Mouse (Mus musculus) embryo, embryonic 11.5 days (tissue): ENCODE results near the gene Sgpl1.

ENCODE experiments used
- DNase-seq: peaks from one replicate; pipeline ENCODE4 v3.0.0-alpha.2; 2012; ENCODE audit warnings: low read depth, low spot score

The Sgpl1 gene

DNA sequence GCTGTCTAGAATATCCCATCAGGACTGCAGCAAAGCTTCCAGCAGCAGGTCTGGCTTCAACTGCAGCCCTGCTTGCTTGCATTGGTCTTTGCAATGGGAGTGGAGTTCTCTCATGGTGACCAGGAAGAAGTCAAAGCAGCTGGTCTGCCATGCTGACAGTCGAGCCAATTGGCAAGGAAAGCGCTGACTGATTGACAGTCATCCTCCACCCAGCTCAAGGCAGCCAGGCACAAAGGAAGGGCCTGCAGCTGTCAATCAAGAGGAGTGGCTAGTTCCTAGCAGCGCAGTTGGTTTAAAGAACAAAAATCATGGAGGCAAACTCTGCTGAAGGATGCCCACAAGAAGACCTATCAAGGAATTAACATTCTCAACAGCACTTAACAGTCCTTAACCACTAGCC, 61.0 kb downstream of the Sgpl1 start:
- DNase-seq: no peak

DNA sequence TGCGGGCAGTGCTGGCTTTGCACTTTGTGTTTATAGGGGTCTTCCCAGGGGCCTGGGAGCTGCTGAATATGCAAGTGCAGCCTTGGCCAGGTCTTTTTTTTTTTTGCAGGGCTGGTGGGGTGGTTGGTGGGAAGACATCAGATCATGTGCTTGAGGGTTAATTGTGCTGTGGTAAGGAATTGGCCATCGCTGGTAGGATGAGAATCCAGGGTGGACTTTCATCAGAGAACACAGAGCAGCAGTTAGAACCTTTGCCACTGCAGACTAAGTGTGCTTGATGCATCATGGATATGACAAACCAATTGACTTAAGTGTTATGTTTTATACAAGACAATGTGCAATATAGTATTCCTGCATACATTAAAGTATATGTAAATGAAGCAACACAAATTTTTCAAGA, 62.1 kb downstream of the Sgpl1 start:
- DNase-seq: no peak

DNA sequence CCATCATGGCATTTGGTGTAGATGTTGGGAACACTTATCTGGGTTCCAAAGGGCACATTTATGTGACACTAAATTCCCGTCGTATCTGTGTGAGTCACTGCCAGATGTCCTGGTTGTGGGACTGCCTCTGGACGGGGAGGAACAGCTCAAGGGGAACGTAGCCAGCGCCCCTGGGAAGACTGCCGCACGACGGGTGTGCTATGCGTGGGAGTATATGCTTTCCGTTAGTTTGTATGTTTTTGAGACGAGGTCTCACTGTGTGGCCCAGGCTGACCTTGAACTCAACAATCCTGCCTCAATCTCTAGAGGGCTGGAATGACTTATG, 66.6 kb downstream of the Sgpl1 start:
- no peak for DNase-seq

DNA sequence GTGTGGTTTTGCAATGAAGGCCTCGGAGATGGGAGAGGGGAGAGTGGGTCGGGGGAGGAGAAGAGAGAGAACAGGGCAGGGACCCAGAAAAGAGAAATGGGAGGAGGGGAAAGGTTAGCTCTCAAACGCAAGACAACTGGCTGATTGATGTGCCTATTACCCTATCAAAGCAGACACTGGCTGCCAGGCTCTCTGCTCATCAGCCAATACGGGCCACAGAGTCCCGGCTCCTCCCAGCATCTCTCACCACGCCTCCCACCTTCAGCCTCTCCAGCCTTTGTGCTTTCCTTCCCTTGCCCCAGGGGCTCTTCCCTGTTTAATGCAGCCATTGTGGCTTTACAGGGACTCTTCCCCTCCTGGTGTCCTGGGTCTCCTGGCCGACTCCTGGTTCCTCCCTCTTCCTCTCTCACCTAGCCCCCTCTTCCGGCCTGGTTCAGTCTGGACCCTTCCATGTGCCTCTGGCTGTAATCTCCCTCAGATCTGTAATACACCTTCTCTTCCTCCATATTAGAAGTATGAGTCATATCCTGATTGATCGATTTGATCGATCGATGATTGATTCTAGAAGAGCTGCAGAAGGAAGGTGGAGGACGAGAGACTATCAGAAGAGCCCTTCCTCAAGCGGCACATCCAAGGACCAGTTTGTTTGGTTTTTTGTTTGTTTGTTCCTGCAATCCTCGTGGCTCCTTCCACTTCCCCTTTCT, 67.1 kb downstream of the Sgpl1 start:
- peak; percentile 67 for DNase-seq

DNA sequence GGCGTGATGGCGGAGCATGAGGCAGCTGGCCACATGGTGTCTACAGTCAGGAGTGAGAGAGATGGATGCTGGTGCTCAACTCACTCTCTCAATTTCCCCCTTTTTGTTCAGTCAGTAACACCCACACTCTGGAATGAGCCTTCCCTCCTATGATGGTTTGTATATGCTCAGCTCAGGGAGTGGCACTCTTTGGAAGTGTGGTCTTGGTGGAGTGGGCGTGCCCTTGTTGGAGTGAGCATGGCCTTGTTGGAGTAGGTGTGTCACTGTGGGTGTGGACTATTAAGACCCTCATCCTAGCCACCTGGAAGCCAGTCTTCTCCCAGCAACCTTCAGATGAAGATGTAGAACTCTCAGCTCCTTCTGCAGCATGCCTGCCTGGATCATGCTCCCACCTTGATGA, 71.9 kb downstream of the Sgpl1 start:
- DNase-seq: no peak

DNA sequence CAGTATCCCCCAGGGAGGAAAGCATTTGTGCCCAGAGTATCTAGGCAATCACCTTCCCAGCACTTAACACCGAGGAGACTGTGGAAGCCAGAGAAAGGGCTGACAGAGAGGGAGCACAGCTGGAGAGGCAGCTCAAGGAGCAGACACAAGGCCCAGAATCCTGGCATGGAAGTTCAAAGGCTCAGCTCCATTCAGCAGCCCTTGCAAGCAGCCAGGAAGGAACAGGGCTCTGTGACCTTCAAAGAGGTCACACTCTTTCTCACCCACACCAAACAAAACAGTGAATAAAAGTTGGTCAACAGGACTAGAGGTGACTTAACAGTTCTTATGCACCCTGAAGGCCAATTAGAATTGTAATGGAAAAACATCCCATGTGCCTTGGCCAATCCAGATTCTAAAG, 72.9 kb downstream of the Sgpl1 start:
- no peak for DNase-seq

DNA sequence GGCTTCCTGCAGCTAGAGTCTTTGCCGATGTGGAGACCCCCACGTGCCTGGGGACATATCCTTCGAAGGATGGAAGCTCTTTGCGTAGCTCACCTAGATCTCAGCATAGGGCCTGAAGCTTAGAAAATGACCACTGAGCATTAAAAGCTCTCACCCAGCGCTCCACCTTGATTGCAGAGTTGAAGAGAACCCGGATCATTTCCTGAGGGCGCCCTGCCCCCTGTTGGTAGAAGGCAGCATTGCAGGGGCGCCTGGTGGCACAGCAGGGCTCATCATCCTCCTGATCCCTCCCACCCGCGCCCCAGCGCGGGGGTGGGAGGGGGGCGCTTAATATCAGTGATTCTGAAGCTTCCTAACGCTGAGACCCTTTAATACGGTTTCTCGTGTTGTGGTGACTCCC, 75.2 kb downstream of the Sgpl1 start:
- no peak for DNase-seq

DNA sequence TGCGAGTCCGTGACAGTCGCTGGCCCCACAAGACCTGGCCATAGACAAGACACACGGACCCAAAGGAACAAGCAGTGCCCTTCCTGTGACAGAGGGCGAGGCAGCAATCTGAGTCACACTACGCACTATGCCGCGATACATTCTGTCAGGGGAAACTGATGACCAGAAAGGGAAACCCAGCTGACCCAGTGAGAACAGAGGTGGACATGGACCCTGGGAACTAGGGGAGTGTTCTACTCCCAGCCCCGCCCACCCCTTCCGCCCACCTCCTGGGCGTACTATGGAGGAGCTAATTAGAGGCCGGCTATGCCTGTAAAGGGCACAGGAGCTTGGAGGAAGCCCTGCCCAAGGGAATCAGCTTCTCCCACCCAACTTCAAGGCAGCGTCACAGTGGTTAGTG, 78.3 kb downstream of the Sgpl1 start:
- no peak for DNase-seq

DNA sequence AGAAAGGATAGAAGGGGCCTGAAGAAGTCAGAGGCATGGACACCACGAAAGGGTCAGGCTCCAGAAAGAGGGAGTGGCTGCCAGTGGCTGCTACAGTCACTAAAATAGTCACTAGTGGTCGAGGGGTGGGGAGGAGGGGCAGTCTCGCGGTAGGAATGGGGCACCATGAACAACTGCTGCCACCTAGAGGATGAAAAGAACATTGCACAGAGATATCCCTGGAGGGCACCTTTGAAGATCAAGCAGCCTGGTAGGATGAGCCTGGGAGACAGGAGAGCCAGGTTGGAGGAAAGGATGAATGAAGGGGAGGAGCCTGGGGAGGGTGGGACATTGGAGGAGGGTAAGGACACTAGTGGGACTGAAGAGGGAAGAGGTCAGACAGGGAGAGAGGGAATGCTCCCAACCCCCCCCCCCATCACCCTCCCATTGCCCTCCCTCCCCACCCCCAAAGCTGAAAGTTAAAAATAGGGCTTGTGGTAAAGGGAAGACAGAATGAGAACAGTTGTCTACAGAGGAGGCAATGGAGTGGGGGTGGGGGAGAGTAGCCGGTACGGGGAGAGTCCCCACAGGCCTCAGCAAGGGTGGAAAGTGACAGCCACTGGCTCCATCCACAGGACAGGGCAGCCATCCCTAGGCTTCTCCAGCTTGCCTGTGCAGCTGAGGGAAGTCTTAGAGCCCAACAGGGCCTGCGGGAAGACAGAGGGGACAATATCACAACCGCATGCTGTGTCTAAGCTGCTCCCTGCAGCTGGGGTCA, 78.9 kb downstream of the Sgpl1 start:
- peak; percentile 64 for DNase-seq

DNA sequence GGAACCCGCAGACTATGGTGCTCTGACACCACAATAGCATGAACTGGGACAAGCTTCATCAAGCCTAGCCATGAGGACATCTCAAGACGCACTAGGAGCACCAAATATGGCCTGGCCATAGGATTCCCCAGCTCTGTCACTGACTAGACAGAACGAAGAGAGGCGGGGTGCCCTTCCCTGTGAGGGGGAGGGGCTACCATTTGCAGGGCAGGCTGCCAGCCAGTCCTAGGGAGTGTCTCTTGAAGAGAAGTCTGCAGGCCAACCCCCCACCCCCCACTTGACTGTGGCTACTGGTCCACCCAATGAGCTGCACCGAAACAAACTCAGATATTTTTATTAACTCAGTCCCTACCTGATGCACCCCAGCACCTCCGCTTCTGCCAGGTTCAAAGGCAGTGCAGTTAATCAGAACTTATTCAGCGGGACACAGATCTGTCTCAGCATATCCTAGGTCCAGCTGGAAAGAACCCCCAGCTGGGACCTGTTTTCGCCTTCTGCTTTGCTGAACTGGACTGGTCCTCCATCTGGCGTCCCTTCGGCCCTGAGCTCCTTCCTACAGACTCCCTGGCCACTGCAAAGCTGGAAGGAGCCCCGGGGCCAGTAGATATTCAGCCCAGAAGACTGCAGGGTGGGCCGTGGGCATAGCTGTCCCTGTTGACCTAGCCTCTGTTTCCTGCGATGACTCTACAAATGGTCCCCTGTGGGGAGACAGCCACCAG, 82.1 kb downstream of the Sgpl1 start:
- DNase-seq: no peak

DNA sequence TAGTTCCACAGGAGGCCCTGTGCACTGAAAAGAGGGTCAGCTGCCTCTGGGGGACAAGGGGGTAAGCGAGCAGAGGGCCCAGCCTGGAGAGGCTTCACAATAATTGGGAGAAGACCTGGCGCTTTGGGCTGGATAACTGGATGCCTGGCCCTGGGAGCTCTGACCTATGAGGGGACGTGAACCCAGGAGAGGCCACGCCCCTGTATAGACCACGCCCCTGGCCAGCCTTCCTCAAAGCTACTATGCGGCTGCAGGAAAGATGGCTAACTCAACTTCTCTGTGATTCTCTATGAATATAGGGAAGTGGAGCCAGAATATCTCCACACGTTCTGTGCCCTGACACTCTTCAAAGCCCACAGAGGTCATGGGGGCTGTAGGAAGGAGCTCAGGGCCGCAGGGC, 82.9 kb downstream of the Sgpl1 start:
- DNase-seq: no peak

DNA sequence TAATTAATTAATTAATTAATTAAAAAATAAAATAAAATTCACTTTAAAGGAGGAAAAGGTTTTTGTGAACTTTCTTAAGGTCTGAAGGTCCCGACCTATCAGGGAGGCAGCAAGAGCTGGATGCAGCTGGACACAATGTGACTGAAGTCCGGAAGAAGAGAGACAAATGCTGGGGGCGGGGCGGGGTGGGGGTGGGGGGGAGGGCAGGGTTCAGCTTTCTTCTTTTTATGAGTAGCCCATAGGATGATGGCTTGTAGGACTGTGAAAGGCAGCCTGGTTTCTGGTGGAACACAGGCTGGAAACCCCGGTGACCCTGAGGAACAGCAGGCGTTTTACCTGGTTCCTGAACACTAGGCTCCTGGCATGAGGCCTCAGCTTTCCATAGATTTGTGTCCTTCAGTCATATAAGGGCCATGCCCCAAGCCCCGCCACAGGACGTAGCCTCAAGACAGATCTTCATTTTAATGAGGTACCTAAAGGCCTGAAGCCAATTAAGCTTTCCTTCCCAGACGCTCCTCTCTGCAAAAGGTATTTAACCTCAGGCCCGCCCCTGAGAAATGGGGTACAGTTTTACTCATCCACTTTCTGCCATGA, 84.1 kb downstream of the Sgpl1 start:
- no peak for DNase-seq

DNA sequence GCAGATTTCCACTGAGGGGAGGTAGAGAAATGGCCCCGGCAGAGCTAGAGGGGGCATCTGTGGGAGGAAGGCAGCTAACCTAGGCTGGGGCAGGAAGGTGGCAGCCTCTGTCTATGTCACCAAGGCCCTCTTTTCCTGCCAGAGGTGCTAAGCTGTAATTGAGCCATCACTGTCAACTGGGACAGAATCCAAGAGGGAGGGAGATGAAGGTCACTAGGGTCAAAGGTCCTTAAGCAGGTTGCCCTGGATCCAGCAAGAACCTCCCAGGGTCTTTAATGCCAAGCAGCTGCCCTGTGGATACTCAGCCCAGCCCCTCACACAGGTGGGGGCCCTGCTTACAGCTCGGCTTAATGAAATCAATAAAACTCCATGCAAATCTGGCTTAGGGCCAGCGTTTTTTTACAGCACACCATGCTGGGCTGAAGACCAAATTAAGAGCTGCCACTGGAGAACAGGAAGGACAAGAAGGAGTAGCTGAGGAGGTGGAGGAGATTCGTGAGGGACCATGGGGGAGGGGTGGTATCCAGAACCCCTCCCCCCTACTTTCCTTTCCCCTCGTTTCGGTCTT, 87.9 kb downstream of the Sgpl1 start:
- DNase-seq: no peak

DNA sequence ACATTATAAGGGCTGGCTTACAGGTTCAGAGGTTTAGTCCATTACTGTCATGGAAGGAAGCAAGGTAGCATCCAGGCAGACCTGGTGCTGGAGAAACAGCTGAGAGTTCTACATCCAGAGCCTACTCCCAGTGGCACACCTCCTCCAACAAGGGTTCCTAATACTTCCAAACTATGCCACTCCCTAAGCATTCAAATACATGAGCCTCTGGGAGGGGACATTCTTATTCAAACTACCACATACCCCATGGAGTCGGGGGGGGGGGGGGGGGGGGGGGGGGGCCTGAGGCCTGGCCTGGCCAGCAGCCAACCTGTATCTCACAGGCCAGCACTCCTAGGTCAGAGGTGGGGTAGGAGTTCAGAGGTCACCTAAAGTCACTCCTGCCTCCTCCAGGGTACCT, 88.4 kb downstream of the Sgpl1 start:
- DNase-seq: no peak

DNA sequence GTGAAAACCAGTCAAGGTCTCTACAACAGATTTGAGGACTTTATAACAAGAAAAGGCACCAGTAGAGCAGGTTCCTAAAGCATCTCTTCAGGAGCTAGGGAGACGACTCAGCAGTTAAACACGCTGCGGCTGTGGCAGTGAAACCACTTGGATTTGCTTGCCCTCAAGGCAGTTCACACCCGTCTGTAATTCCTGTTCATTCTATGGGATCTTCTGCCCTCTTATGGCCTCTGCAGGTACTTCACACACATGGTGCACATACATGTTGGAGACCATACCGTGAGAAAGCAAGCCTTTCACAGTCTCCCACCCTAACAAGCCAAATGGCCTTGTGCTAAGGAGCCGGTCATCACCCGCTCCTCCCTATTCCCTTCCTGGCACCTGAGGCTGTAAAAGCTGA, 90.8 kb downstream of the Sgpl1 start:
- no peak for DNase-seq

DNA sequence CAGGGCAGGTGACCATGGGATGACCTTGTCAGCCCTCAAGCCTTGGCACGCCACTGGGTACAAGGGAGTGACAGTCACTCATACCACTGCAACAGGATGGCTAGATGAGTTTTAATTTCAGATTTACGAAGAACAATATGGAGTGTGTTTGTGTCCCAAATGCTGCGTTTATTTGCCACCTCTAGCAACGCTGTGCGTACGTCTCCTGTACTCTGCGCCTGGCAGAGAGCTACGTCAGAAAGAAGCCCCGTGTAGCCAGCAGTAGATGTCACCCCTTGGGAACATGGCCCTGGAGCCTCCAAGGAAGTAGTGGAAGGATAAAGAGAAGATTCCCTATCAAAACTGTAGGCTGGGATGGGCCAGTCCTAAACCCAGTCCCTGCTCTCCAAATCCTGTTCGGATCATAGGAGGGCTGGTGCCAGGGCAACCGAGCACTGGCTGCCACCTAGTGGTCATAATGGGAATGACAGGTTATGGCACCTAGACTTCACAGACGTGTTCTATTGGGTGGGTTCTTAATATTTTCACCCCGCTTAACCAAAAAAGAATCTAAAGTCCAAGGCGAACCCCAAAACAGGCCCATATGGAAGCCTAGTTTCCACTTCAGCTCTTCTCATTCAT, 95.4 kb downstream of the Sgpl1 start:
- peak; percentile 65 for DNase-seq
